Mouse (Mus musculus): ENCODE results near the gene Rere.

Gene Rere

DNA sequence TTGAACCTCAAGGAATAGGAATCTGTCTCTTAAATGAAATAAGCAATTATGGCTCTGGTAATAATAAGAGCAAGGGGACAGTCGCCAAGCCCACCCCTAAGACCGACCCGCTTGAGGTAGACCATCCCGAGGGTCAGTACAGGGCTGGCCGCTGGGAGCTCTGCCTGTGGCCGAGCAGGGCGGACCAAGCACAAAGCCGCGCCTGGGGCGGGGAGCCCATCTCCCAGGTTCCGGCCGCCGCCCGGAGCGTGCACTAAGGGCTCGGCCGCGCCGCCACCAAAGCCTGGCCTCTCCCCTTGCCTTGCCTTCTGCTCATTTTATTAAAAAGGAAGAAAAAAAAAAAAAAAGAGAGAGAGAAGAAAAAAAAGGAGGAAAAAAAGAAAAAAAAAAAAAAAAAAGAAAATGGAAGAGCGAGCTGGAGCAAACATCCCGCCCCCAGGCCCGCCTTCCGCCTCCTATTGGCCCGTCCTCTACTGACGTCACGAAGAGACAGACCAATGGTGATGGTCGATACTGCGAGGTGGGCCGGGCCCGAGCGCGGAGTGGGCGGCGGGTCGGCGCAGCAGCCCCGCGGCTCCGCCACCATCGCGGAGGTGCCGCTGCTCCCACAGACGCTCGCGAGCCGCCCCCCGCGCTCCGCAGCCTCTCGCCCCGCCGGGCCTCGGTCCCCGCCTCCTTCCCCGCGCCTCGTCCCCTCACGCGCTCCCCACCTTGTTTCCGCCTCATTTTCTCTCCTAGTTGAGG, at the start of gene Rere:
Gene Rere (plus strand): TSS at position 629 of the 744 bp plus-strand sequence.
- DNase-seq: peak; percentile 99

DNA sequence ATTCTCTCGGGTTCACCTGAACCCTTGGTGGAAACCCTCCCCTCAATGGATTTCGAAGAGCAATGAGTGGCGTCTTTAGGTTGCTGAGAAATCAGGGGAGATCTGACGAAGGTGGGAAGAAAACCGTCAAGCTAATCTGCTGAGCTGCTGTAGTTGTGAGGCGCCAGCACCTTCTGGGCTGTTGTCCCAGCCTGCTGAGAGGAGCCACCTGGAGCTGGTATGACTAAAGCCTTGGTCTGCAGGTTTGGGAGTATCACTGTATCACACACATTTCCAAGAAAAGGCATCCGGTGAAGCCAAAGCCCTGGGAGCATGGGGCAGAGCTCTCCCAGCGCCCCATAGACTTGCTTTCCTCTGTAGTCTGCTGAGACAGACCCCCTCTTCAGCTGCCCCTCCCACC, 49.6 kb upstream of the Rere start:
- DNase-seq: peak; percentile 65

DNA sequence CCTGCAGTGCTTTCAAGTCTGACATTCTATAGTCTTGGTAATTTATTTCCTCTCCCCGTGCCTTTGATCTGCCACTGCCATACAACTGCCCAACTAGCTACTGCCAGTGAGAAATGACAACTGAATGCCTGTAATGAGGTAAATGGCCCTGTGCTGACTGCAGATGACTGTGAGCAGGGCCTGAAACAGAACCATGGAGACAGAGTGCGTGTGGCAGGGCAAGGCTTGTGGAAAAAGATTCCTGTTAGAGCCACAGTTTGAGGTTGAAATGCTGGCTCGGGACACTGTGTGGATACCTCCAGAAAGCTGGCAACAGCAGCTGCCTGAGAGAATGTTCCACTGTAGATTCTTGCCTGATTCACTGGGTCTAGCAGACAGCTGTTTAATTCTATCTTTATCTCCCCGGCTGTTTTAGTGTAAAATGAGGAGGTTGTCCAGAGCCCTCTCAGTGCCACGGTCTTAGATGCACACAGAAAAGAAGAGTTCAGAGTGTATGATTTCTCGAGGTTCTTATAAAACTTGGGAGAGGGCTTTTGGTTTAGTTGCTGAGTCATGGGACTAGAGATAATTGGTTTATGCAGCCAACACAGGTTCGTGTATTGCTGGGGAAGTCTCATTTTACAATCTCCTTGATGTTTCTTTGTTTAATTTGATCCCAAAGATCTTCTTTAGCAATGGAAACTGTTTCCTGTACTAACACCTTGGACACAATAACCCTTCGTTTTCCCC, 46.7 kb upstream of the Rere start:
- no peak for DNase-seq

DNA sequence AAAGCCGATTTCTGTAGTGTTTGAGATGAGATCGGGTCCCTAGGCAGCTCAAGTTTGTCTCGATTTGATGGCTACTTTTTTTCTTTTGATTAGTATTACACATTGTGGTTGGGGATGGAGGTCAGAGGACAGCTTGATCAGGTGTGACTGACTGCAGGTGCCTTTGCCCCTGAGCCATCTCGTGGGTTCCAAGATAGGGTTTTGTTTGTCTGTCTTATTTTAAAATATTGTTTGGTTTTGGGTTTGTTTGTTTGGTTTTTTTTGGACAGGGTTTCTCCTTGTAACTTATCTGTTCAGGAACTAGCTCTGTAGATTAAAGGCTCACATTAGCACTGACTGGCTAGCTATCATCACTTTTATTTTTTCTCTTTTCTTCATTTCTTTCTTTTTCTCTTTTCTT, 45.9 kb upstream of the Rere start:
- no peak for DNase-seq

DNA sequence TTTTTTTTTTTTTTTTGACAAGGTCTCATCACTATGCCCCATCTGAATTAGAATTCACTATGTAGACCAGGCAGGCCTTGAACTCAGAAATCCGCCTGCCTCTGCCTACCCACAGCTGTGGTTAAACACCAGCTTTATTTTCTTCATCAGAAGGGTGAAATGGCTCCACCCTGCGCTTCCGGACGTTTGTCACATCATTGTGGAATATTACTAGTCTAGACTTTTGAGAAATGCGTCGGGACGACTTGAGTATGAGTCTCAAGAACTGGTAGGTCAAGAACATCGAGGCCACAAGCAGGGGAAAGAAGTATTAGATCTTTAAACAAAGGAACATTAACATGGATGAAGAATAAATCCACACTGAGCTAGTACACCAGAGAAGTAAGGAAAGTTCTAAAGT, 45.4 kb upstream of the Rere start:
- no peak for DNase-seq

- peak; percentile 98 for DNase-seq
Measured at GRCm38 (mm10) chr4:150236521-150237481, 44.6 kb upstream of the Rere start, which contains the start of gene Eno1. Eno1 (plus strand) TSS chr4:150236721.

GRCm38 (mm10) chr4:150237636-150238361, 43.6 kb upstream of the Rere start:
- DNase-seq: no peak

- no peak for DNase-seq
Measured at GRCm38 (mm10) chr4:150238433-150239086, 42.9 kb upstream of the Rere start.

DNA sequence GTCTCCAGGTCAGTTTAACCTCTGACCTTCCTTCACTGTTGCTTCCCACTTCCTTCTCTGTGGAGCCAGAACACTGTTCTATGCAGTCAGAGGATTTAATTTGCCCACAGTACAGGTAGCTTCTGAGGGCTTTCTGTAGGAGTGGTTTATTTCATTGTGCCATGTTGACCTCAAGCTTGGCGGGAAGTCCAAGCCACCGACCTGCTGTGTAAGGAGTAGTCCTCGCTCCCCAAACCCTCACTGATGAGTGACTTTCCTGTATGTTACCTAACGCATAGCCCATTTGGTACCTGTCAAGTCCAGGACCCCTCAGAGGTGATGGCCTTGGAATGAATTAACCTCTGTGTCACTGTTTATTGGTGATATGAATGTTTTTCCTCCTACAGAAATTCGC, 42.4 kb upstream of the Rere start:
- DNase-seq: no peak

DNA sequence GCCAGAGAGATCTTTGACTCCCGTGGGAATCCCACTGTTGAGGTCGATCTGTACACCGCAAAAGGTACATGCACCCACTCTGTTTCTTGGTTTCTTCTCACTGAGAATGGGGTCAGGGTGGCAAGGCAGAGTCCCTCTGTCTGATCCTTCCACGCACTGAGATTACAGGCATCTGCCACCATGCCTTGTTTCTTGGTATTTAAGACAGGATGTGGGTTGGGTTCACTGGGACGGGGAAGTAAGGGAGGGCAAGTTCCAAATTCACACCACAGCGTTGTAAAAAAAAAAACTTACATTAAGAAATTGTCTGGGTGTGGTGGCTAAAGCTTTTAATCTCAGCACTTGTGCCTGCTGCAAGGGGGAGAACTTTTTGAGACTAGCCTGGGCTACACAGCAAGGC, 41.9 kb upstream of the Rere start:
- DNase-seq: no peak

DNA sequence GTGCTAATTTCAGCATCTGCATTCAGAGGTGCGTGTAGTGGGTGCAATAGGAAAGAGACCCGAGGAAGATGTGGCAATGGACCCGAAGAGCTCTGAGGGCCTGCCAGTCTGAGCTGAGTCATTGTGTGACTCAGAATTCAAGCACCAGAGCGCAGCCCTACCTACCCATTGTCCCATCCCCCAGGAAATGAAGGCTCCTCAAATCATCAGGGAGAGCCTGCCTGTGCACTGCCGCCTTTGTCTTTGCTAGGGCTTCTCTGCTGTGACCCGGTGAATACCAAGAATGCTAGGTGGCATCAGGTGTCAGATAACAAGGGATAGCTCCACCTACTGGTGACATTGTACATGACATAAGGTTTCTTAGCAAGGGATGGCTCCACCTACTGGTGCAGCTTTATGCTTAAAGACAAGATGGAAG, 41.5 kb upstream of the Rere start:
- peak; percentile 89 for DNase-seq

DNA sequence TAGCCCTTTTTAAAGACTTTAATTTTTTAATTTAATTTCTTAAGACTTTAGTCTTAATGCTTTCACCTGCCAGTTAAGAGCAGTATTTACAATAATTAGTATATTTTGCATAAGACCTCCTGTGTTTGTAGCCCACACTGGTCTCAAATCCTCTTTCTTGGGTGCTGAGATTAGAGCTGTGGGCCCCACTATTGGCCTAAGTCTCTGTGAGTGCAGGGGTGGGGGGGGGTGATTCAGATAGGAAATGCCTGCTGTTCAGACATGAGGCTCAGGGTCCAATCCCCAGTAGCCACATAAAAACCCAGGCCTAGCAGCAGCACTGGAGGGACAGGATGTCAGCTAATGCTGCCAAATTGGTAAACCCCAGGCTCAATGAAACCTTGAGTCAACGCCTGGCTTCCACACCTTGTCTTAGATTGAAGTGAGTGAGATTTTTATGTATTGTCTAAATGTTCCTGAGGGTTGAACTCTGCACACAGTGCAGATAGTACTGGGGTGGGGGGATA, 41.0 kb upstream of the Rere start:
- no peak for DNase-seq

GRCm38 (mm10) chr4:150241708-150242107, 39.7 kb upstream of the Rere start:
- DNase-seq: no peak

- no peak for DNase-seq
Measured at GRCm38 (mm10) chr4:150242745-150243144, 38.7 kb upstream of the Rere start.

DNA sequence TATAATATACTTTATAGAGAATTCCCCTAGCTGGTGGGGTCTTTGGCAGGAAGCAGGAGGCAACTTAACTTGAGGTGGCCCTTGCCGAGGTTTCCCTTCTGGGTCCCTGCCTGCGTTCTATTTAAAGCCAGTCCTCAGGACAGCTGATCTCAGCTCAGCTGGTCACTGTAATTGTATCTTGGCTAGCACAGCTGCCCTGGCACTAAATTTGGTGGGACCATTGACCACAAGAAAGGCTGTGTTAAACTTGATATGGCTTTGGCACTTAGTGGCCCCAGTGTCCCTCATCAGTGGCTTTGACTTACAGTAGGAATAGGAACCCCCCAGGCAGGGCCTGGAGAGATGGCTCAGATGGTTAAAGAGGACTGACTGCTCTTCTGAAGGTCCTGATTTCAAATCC, 35.6 kb upstream of the Rere start:
- DNase-seq: no peak

DNA sequence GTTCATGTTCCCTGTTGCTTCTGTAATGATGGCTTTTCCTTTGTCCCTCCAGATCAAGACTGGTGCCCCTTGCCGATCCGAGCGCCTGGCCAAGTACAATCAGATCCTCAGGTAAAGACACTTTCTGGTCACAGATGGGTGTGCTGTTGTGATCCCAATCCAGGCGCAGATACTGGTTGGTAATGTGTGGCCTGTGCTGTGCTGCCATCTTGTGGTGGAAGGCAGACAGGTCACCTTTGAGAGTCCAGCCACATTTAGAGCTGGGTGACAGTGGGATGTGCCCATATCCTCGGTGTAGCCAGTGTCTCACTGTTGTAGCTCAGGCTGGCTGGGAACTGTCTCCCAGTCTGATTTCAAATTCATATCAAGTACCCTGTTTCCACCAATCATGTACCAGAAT, 33.4 kb upstream of the Rere start:
- DNase-seq: peak; percentile 79

DNA sequence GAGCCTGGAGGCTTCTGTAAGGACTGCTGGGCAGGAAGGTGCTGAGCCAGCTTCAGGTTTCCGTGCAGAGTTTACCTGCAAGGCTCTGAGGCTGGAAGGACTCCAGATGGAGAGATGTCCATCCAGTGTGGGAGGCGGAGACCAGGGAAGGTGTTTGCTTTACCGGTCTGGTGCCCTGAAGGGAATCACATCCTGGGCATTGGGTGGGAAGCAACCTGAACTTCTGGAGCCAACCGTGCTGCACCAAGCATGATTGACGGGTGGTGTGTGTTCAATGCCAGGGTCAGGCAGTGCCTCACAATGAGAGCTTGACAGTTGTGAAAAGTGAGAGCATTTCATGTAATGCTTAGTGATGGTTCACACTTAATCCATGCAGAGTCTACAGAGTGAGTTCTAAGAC, 32.5 kb upstream of the Rere start:
- DNase-seq: no peak

GRCm38 (mm10) chr4:150249731-150250270, 31.6 kb upstream of the Rere start:
- DNase-seq: no peak

- peak; percentile 50 for DNase-seq
Measured at GRCm38 (mm10) chr4:150250549-150251422, 30.7 kb upstream of the Rere start.

- DNase-seq: peak; percentile 79
Measured at GRCm38 (mm10) chr4:150254416-150254815, 27.0 kb upstream of the Rere start.

All from cerebellum, adult 8-10 months (tissue).